Mouse (Mus musculus) granulocyte monocyte progenitor cell, adult 5-6 weeks (primary cell): ENCODE data around the gene Gtf2a2. TPM values are rescaled to one million over a fixed set of nuclear protein-coding genes. Genes with fewer than 3 reads are reported as not detected.

ENCODE experiments used
- ATAC-seq: replicated peaks from 2 replicates; pipeline ENCODE4 v1.8.0; 2016; ENCODE audit warnings: mild to moderate bottlenecking, moderate TSS enrichment, inconsistent platforms; ENCODE audit not compliant: poor library complexity, severe bottlenecking
- total RNA-seq, 2 experiments: library from RNA; stranded (forward) in 1 of 2; stranded (reverse) in 1 of 2; fragments of 200-712, 200-1000 nt in 1 of 2; fragments of >200 nt in 1 of 2; fragmentation: Nextera tagmentation in 1 of 2; gene quantifications; 2 replicates each; pipeline ENCODE4 v1.2.3; 2014 to 2017

Gene Gtf2a2
- total RNA-seq, 2 experiments from 2014 or later = 92.2 to 102 TPM

DNA sequence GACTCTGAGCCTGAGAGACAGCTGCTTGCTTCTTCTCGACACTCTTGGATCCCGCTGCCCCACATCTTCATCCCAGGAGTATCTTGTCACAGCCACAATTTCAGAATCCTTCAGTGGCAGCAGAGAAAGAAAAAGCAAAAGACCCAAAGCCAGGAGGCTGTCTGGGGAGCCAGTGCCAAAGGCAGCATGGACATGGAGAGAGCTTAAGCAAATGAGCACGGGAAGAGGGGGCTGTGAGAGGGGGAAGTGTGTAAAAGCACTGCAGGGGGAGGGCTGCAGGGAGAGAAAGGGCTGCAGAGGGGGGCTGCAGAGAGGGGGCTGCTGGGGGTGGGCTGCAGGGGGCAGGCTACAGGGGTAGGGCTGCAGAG, 37.0 kb downstream of the Gtf2a2 start:
- no peak for ATAC-seq

DNA sequence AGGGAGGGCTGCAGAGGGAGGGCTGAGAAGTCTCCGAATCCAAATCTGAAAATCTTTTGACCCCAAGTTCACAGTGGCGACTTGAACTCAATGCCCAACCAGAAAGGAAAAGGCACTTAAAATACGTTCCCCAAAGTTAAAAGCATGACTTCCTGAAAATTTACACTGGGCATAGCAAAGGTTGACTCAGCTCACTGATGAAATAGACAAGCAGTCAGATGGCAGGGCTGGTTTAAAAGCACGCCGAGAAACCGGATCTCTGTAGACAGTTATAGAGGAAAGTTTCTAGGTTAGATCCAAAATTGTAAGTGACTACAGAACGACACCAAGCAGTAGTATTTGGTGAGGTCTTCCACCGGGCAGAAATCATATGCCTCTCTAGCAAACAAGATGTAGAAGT, 37.5 kb downstream of the Gtf2a2 start:
- peak; percentile 59 for ATAC-seq

DNA sequence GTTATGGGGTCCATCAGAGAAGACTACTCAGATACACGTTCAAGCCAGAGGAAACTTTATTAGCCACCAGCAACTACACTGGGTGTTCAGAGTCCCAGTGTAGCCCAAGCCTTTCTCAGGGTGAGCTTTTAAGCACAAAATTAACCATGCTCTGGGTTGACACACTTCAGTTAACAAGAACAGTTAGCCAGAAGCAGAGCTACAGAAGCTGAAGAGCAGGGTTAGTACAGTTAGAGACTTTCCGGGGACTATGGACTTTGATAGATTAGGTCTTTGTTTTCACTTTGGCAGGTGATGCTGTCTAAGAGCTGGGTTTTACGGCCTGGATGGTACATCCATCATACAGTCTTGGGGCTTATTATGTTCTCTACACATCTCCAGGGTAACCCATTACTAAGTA, 40.4 kb downstream of the Gtf2a2 start:
- ATAC-seq = no peak

DNA sequence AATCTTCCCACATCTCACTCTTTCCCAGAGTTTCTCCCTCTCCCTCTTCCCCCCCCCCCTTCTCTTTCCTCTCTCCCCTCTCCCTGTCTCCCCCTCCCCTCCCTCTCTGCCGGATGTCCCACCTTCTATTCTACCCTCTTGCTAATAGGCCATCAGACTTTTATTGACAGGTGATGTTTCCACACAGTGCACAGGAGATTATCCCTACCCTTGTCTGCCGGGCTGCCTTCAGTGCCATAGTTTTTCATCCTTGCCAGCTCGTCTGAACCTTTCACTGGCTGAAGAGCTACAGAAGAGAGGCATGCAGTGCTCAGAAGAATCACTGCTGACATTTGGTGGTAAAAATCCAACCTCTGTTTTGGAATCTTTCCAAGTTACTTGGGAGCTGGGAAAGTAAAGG, 41.1 kb downstream of the Gtf2a2 start:
- no peak for ATAC-seq

DNA sequence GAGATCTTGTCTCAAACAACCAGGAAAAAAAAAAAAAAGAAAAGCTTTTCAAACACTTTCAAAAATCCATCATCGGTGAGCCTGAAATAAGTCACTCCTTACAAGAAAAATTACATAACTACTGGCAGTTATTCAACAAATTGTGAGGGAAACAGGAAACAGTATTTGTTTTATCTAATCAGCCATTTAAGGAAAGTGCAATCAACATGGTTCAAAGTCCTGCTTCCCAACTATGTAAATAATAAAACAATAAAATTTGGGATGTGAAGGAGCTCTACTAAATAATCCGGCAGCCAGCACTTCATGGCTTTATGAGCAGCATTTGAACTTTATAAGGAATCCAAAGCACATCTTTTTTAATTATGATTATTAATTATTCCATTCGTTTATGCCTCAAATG, 49.7 kb downstream of the Gtf2a2 start:
- ATAC-seq = no peak

DNA sequence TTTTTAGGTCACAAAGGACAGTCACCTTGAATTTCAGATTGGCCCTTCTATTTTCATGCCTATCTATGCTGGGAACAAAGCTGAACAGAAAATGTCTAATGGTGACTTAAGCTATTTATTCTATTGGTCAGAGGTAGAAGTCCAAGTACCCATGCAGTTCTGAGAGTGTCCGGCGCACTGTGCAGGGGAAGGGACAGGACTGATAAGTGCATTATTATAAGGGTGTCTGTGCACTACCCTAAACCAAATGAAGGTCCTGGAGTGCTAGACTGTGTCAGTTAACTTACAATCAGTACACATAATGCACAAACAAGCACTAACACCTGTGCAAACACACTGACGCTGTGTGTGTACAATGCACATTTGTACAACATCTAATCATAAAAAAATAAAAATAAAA, 55.1 kb downstream of the Gtf2a2 start:
- no peak for ATAC-seq

DNA sequence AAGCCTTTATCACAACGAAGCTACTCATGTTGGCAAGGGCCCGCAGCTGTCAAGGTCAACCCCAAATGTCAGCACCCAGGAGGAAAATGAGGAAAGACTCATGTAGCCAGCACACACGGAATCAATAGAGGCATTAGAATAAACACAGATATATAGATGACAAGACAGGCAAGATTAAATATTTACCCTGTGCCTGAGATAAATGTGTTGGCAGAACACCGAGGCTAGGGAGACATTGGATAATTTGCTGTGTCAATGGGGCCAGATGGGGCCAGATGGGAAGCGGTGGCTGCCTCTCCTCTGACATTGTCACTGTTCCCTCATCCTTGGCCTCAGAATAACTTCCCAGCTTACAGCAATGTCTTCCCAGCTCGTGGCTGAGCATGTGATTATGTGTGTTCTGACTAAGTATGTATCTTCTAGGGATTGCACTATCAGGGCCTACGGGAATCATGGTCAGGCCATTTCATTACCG, 57.6 kb downstream of the Gtf2a2 start:
- no peak for ATAC-seq

DNA sequence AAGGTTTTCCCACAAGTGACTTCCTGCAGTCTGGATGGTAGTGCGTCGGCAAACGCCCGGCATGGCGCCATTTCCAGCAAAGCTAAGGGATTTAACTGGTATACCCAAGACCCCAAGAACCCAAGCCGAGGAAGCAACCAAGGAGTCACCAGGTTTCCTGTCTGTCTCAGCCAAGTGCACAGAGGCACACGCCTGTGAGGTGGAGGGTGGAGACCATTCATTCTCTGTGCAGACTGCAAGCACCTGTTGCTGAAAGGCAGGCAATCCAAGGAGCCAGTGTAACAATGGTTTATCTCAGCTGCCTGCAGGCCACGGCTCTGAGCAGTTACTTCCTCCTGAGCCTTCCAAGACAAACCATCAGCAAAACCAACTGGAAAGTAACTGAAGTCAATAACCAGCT, 60.0 kb downstream of the Gtf2a2 start:
- ATAC-seq = no peak

Other genes with a start within 250 kb of the Gtf2a2 start
- 92.4 and 110 TPM in 2 replicates for gene Bnip2, start 23.1 kb upstream of the Gtf2a2 start, total RNA-seq (2014; fragmentation: Nextera tagmentation)
- gene Bnip2, start 23.1 kb upstream of the Gtf2a2 start, total RNA-seq (2017) = 108 and 140 TPM in 2 replicates
- not detected in 2 replicates for gene Gcnt3, start 25.5 kb downstream of the Gtf2a2 start, total RNA-seq (2014; fragmentation: Nextera tagmentation)
- not detected in 2 replicates for gene Gcnt3, start 25.5 kb downstream of the Gtf2a2 start, total RNA-seq (2017)
- not detected in 2 replicates for gene Fam81a, start 130.0 kb downstream of the Gtf2a2 start, total RNA-seq (2014; fragmentation: Nextera tagmentation)
- gene Fam81a, start 130.0 kb downstream of the Gtf2a2 start, total RNA-seq (2017) = not detected in 2 replicates
- 0.94 TPM in 1 of 2 replicates, not detected in the other for gene Myo1e, start 194.8 kb downstream of the Gtf2a2 start, total RNA-seq (2014; fragmentation: Nextera tagmentation)
- gene Myo1e, start 194.8 kb downstream of the Gtf2a2 start, total RNA-seq (2017) = 0.17 and 0.21 TPM in 2 replicates